Mouse (Mus musculus) hindbrain, postnatal 0 days (tissue): Measurements from ENCODE around the gene Olfr288. TPM values are rescaled to one million over a fixed set of nuclear protein-coding genes. Genes with fewer than 3 reads are reported as not detected.

Experiments used
- ATAC-seq: fragments of 200-750 bp; cut with Nextera tagmentation; 2 replicates; pipeline ENCODE4 v1.8.0; 2017; ENCODE audit warnings: mild to moderate bottlenecking, moderate TSS enrichment, moderate library complexity
- DNase-seq: peaks from one replicate; pipeline ENCODE4 v3.0.0-alpha.2; 2015; ENCODE audit warnings: low spot score
- H3K27ac ChIP-seq: fragments of 300-500 bp; sonication (generic); 2 replicates; pipeline ENCODE4 v1.5.1; 2014; ENCODE audit warnings: mild to moderate bottlenecking
- H3K27me3 ChIP-seq: fragments of 300-500 bp; sonication (generic); 2 replicates; pipeline ENCODE4 v1.6.1; 2014; ENCODE audit warnings: low read length, mixed read lengths; ENCODE audit not compliant: insufficient read depth
- H3K36me3 ChIP-seq: fragments of 300-500 bp; sonication (generic); 2 replicates; pipeline ENCODE4 v1.6.1; 2014; ENCODE audit warnings: low read length, mixed read lengths; ENCODE audit not compliant: insufficient read depth
- H3K4me1 ChIP-seq: fragments of 300-500 bp; sonication (generic); 2 replicates; pipeline ENCODE4 v1.6.1; 2014; ENCODE audit warnings: antibody characterized with exemption, low read length, mixed read lengths; ENCODE audit not compliant: insufficient read depth
- H3K4me2 ChIP-seq: fragments of 300-500 bp; sonication (generic); 2 replicates; pipeline ENCODE4 v1.6.1; 2014; ENCODE audit warnings: low read depth, mild to moderate bottlenecking, low read length, moderate library complexity, mixed read lengths
- H3K4me3 ChIP-seq: fragments of 300-500 bp; sonication (generic); 2 replicates; pipeline ENCODE4 v1.5.1; 2014; ENCODE audit warnings: low read length
- H3K9ac ChIP-seq: fragments of 300-500 bp; sonication (generic); replicated peaks from 2 replicates; pipeline ENCODE4 v1.6.1; 2014; ENCODE audit warnings: mild to moderate bottlenecking, low read length, moderate library complexity, mixed read lengths
- H3K9me3 ChIP-seq: fragments of 300-500 bp; sonication (generic); 2 replicates; pipeline ENCODE4 v1.6.1; 2016; ENCODE audit warnings: low read length, mixed read lengths
- CTCF ChIP-seq: IDR thresholded peaks from 2 replicates; pipeline ENCODE4 v1.5.1; 2016; ENCODE audit warnings: antibody characterized with exemption, control low read depth, low read depth
- WGBS: fragments of 180-500 bp; shearing (Covaris S2); extraction: QIAGEN DNeasy Blood & Tissue Kit; methylation state at CpG from one replicate; pipeline ENCODE4 v1.1.7; 2014; 5-methylcytosine and 5-hydroxymethylcytosine counted together
- polyA plus RNA-seq: library from polyadenylated mRNA; unstranded; fragments of >200 nt; fragmentation: Nextera tagmentation; extraction: Ambion mirVana; gene quantifications from 2 replicates; pipeline ENCODE4 v1.2.1, GENCODE M21; 2015
- total RNA-seq: library from RNA; depleted of rRNA; stranded (reverse); fragments of >200 nt; gene quantifications from 2 replicates; pipeline ENCODE4 v1.2.3, GENCODE M21; 2014; rRNA removed

Gene Olfr288
- total and polyA plus RNA-seq, 2 experiments from 2014 or later: not detected

DNA sequence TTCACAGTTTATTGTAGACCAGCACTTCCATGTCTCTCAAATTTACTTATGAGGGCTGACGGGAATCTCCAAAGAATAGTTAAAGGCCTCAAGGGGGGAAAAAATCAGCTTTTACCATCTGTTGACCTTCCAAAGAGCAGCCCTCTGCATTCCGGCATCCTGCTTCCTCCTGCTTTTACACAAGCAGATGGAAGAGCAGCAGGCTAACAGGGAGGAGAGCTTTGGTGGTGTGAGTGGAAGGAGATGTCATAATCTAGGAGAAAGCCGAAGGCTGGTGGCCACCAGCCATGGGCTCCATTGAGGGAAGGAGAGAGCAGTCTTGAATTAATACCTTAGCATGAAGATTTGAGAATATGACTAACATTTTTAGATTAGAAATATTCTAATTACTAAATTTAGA lies 47.0 kb downstream of the Olfr288 start:
- DNase-seq (no peak), ATAC-seq (no peak)
- WGBS: 72% methylated on average over 3 of the region's 3 CpGs
- Histone ChIP-seq H3K9ac (no peak overlapping the region), H3K27me3 (no peaks in the 10 kb centered on the region), H3K4me3 (no peak overlapping the region), H3K4me1 (peaks cover 7% of the 10 kb centered on the region; the same call in 1 of the 2 replicates), H3K27ac (no peak overlapping the region), H3K36me3 (no peaks in the 10 kb centered on the region), H3K9me3 (no peaks in the 10 kb centered on the region), H3K4me2 (no peak overlapping the region)
- TF ChIP-seq CTCF: no peak

- ATAC-seq: peak; percentile 97
- H3K9ac ChIP-seq: peak overlapping the region; percentile 95
- H3K4me2 ChIP-seq: peak overlapping the region; percentile 97
- H3K36me3 ChIP-seq: peaks cover 9% of the 10 kb centered on the region
- peak; percentile 97 for DNase-seq
- peak overlapping the region; percentile 92 for H3K4me3 ChIP-seq
- H3K27ac ChIP-seq: peak overlapping the region; percentile 84
- H3K4me1 ChIP-seq: peaks cover 7% of the 10 kb centered on the region; the same call in 1 of the 2 replicates
- WGBS: under 1% methylated on average over 38 of the region's 38 CpGs
- no peak for TF ChIP-seq CTCF
- H3K9me3 ChIP-seq: no peaks in the 10 kb centered on the region
- H3K27me3 ChIP-seq: no peaks in the 10 kb centered on the region
These were observed 49.7 kb downstream of the Olfr288 start for GRCm38 (mm10) chr15:98145559-98146181.

DNA sequence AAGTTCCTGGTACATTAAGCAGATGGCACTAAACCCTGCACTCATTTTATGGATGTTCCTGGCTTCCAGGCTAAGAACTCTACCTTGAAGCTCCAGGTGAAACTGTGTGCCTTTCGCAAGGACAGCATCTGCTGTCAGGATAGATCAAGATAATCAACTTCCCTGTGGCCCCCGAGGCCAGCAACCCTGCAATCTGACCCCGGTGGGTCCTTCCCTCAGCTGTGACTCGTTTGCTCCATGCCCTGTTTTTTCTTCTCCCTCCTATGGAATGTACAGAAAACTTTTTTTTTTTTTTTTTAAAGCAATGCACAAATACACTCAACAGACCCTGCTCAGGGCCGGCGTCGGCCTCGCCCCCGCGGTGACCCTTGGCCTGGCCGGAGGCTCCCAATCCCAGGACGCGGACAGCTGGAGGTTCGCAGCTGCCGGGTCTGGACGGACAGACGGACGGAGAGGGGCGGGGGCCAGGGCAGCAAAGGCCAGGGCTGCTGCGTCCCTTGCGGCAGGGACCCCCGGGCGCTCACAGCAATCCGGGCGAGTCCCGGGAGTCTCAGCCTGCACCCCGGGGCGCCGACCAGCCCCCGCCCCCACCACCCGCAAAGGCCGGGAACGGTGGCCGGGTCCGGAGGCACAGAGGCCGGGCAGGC lies 50.4 kb downstream of the Olfr288 start:
- H3K27ac ChIP-seq: peak overlapping the region; percentile 84
- H3K27me3 ChIP-seq: no peaks in the 10 kb centered on the region
- WGBS: under 1% methylated on average over 34 of the region's 36 CpGs
- ATAC-seq: no peak; the same call in 1 of the 2 replicates
- TF ChIP-seq CTCF: no peak
- H3K9ac ChIP-seq: peak overlapping the region; percentile 95
- peak overlapping the region; percentile 92 for H3K4me3 ChIP-seq
- no peaks in the 10 kb centered on the region for H3K9me3 ChIP-seq
- peak overlapping the region; percentile 97 for H3K4me2 ChIP-seq
- peaks cover 7% of the 10 kb centered on the region; the same call in 1 of the 2 replicates for H3K4me1 ChIP-seq
- DNase-seq: no peak
- H3K36me3 ChIP-seq: peaks cover 13% of the 10 kb centered on the region

DNA sequence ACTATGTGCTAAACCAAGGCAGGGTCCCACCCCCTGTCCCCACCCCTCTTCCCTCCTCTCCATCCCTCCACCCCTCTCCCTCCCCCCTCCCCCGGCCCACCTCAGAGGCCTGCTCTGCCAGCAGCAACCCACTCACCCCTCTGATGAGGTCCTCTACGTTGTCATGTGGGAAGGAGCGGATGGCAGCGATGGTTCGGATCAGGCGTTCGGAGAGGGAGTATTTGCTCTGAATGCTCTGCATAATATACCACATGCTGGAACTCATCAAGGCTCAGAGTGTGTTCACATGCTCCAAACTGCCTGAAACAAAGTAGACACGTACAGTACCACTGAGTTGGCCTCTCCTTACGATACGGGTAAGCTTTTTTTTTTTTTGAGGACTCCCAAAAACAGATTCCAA lies 52.8 kb downstream of the Olfr288 start:
- H3K9ac ChIP-seq: no peak overlapping the region
- no peak overlapping the region for H3K4me2 ChIP-seq
- H3K9me3 ChIP-seq: no peaks in the 10 kb centered on the region
- DNase-seq (no peak), ATAC-seq (no peak)
- H3K27me3 ChIP-seq: no peaks in the 10 kb centered on the region
- TF ChIP-seq CTCF: no peak
- no peak overlapping the region for H3K27ac ChIP-seq
- peaks cover 7% of the 10 kb centered on the region; the same call in 1 of the 2 replicates for H3K4me1 ChIP-seq
- H3K4me3 ChIP-seq: no peak overlapping the region
- WGBS: 82% methylated on average over 10 of the region's 10 CpGs
- H3K36me3 ChIP-seq: peaks cover 27% of the 10 kb centered on the region

DNA sequence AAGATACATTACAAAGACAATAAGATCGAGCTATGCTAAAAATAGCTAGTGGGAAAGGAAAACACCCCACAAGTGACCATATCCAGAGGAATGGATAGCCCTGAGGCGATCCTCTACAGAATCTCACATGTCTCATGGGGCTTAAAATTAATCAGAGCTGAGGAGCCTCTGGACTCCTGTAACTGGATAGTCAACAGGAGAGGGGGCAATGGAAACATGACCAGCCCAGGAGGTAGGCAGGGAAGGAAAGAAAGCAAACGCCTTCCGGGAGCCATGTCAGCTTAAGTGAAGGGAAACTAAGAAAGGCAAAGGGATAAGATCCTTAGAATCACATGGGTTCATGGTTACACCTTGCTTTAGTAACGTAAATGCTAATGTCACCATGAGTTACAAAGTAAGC lies 54.5 kb downstream of the Olfr288 start:
- no peak overlapping the region for H3K4me3 ChIP-seq
- H3K27ac ChIP-seq: no peak overlapping the region
- H3K4me2 ChIP-seq: no peak overlapping the region
- H3K36me3 ChIP-seq: peaks cover 35% of the 10 kb centered on the region
- 94% methylated on average over 5 of the region's 5 CpGs for WGBS
- no peak for TF ChIP-seq CTCF
- no peak overlapping the region for H3K9ac ChIP-seq
- ATAC-seq: no peak
- peaks cover 7% of the 10 kb centered on the region; the same call in 1 of the 2 replicates for H3K4me1 ChIP-seq
- DNase-seq: no peak
- no peaks in the 10 kb centered on the region for H3K27me3 ChIP-seq
- no peaks in the 10 kb centered on the region for H3K9me3 ChIP-seq

DNA sequence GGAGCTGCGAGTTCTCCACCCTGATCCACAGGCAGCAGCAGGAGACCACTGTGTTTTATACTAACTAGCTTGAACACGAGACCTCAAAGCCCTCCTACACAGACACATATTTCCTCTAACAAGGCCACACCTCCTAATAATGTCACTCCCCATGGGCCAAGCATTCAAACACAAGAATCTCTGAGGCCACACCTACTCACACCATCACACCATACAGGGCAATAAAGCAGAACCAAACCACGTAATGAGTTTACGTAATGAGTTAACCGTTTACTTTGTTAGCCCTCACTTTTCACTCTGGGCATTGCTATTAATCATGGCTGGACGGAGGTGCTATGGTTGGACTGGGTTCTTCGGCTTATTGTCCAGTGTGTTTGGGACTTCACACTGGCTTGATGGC lies 55.6 kb downstream of the Olfr288 start:
- Histone ChIP-seq H3K4me1 (peaks cover 6% of the 10 kb centered on the region; the same call in 1 of the 2 replicates), H3K4me2 (no peak overlapping the region), H3K9me3 (no peaks in the 10 kb centered on the region), H3K4me3 (no peak overlapping the region), H3K27me3 (no peaks in the 10 kb centered on the region), H3K27ac (no peak overlapping the region), H3K36me3 (peaks cover 44% of the 10 kb centered on the region), H3K9ac (no peak overlapping the region)
- WGBS: 84% methylated on average over 7 of the region's 7 CpGs
- no peak for ATAC-seq
- no peak for DNase-seq
- no peak for TF ChIP-seq CTCF

GRCm38 (mm10) chr15:98136871-98137270 lies 58.5 kb downstream of the Olfr288 start:
- no peak overlapping the region for H3K27ac ChIP-seq
- WGBS: 91% methylated on average over 9 of the region's 9 CpGs
- H3K9ac ChIP-seq: no peak overlapping the region
- no peak overlapping the region for H3K4me3 ChIP-seq
- ATAC-seq: no peak
- H3K4me1 ChIP-seq: no peaks in the 10 kb centered on the region
- peaks cover 57% of the 10 kb centered on the region for H3K36me3 ChIP-seq
- no peaks in the 10 kb centered on the region for H3K27me3 ChIP-seq
- H3K4me2 ChIP-seq: no peak overlapping the region
- DNase-seq: no peak
- no peak for TF ChIP-seq CTCF
- H3K9me3 ChIP-seq: no peaks in the 10 kb centered on the region

Other genes starting within 250 kb of the Olfr288 start
- 53.7 and 57.9 TPM in 2 replicates for gene Tmem106c, start 231.3 kb downstream of the Olfr288 start, total RNA-seq
- 55.9 and 57.9 TPM in 2 replicates for gene Tmem106c, start 231.3 kb downstream of the Olfr288 start, polyA plus RNA-seq
- gene Col2a1, start 190.8 kb downstream of the Olfr288 start, total RNA-seq: 19.3 and 28.9 TPM in 2 replicates
- gene Col2a1, start 190.8 kb downstream of the Olfr288 start, polyA plus RNA-seq: 7.4 and 8.1 TPM in 2 replicates
- 97.3 and 102 TPM in 2 replicates for gene Pfkm, start 103.0 kb downstream of the Olfr288 start, total RNA-seq
- gene Pfkm, start 103.0 kb downstream of the Olfr288 start, polyA plus RNA-seq: 91.5 and 94.0 TPM in 2 replicates
- 12.7 and 15.0 TPM in 2 replicates for gene Senp1, start 101.8 kb downstream of the Olfr288 start, total RNA-seq
- gene Senp1, start 101.8 kb downstream of the Olfr288 start, polyA plus RNA-seq: 12.5 TPM in 2 replicates
- gene Asb8, start 29.9 kb downstream of the Olfr288 start, total RNA-seq: 53.3 and 71.5 TPM in 2 replicates
- 52.3 and 55.9 TPM in 2 replicates for gene Asb8, start 29.9 kb downstream of the Olfr288 start, polyA plus RNA-seq
- 107 and 116 TPM in 2 replicates for gene Ccdc184, start 28.4 kb downstream of the Olfr288 start, total RNA-seq
- gene Ccdc184, start 28.4 kb downstream of the Olfr288 start, polyA plus RNA-seq: 90.4 and 98.0 TPM in 2 replicates
- gene Gm44579, start 25.4 kb upstream of the Olfr288 start, total RNA-seq: not detected in 2 replicates
- 0.08 and 0.28 TPM in 2 replicates for gene Gm44579, start 25.4 kb upstream of the Olfr288 start, polyA plus RNA-seq
- gene Olfr287, start 25.5 kb upstream of the Olfr288 start, total RNA-seq: 2.0 and 5.4 TPM in 2 replicates
- gene Olfr287, start 25.5 kb upstream of the Olfr288 start, polyA plus RNA-seq: 2.0 and 2.3 TPM in 2 replicates
- gene Olfr286, start 38.9 kb upstream of the Olfr288 start, total RNA-seq: 0.26 TPM in 1 of 2 replicates, not detected in the other
- gene Olfr286, start 38.9 kb upstream of the Olfr288 start, polyA plus RNA-seq: not detected in 2 replicates
- gene H1fnt, start 61.8 kb upstream of the Olfr288 start, total RNA-seq: not detected in 2 replicates
- not detected in 2 replicates for gene H1fnt, start 61.8 kb upstream of the Olfr288 start, polyA plus RNA-seq
- gene Zfp641, start 100.6 kb upstream of the Olfr288 start, total RNA-seq: 11.2 and 15.1 TPM in 2 replicates
- gene Zfp641, start 100.6 kb upstream of the Olfr288 start, polyA plus RNA-seq: 7.3 and 9.0 TPM in 2 replicates
- not detected in 2 replicates for gene Olfr285, start 121.8 kb upstream of the Olfr288 start, total RNA-seq
- not detected in 2 replicates for gene Olfr285, start 121.8 kb upstream of the Olfr288 start, polyA plus RNA-seq
- gene Olfr284, start 145.4 kb upstream of the Olfr288 start, total RNA-seq: not detected in 2 replicates
- gene Olfr284, start 145.4 kb upstream of the Olfr288 start, polyA plus RNA-seq: not detected in 2 replicates
- gene Olfr283, start 185.4 kb upstream of the Olfr288 start, total RNA-seq: not detected in 2 replicates
- not detected in 2 replicates for gene Olfr283, start 185.4 kb upstream of the Olfr288 start, polyA plus RNA-seq
- gene Olfr282, start 235.7 kb upstream of the Olfr288 start, total RNA-seq: not detected in 2 replicates
- gene Olfr282, start 235.7 kb upstream of the Olfr288 start, polyA plus RNA-seq: not detected in 2 replicates